Mouse (Mus musculus): ENCODE results near the gene Card6. TPM values are rescaled to one million over a fixed set of nuclear protein-coding genes. Genes with fewer than 3 reads are reported as not detected.

Card6 gene
- total RNA-seq, 2 experiments from 2014 or later, result 6.6 to 6.7 TPM

DNA sequence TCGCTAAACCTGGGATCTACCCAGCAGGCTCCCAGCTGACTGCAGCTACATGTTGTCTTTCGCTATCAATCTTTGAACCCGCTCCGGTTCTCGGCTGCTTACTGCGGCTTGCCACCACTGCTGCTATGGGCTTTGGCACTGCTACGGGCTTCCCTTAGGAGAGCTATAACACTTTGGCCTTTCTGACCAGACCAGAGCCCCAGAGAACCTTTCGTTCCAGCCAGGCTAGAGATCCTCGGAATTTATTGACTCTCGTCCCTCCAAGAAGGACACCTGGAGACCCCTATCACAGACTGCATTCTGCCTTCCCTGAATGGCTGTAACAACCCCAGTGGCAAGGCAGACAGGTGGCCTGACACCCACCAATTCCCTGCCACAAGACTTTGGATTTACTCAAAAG lies 18.2 kb downstream of the Card6 start:
- DNase-seq (ENCODE audit: low spot score in 2 of 2), result no peak

- DNase-seq (ENCODE audit: low spot score in 2 of 2), result no peak
Measured at GRCm38 (mm10) chr15:5088850-5089608, 19.3 kb downstream of the Card6 start.

- DNase-seq (ENCODE audit: low spot score in 2 of 2), result no peak
Measured at GRCm38 (mm10) chr15:5086162-5086561, 22.2 kb downstream of the Card6 start.

GRCm38 (mm10) chr15:5081235-5081634 lies 27.1 kb downstream of the Card6 start:
- no peak for DNase-seq (ENCODE audit: low spot score in 2 of 2)

- DNase-seq (ENCODE audit: low spot score in 2 of 2), result no peak
Measured at GRCm38 (mm10) chr15:5068801-5069518, 39.4 kb downstream of the Card6 start.

- DNase-seq (ENCODE audit: low spot score in 2 of 2), result no peak
Measured at GRCm38 (mm10) chr15:5063635-5064034, 44.7 kb downstream of the Card6 start, which contains the start of gene C7. Gene C7, minus strand, starts transcription at chr15:5063740.

Other genes with a start within 250 kb of the Card6 start
- gene Mroh2b, start 209.8 kb downstream of the Card6 start, total RNA-seq (2021), result not detected
- 10 to 100 TPM; 15.3 to 42.7 TPM for gene C7, start 44.8 kb downstream of the Card6 start, total RNA-seq (2021)
- gene Rpl37, start 8.1 kb upstream of the Card6 start, total RNA-seq (2021), result 100 to 1,000 TPM; 365 to 475 TPM
- 10 to 100 TPM; 31.8 to 36.3 TPM for gene Prkaa1, start 35.3 kb upstream of the Card6 start, total RNA-seq (2021)
- 10 to 100 TPM; 37.4 to 51.1 TPM for gene Ttc33, start 77.0 kb upstream of the Card6 start, total RNA-seq (2021)
- gene Ptger4, start 135.6 kb upstream of the Card6 start, total RNA-seq (2021), result 1 to 10 TPM; 1.1 to 1.3 TPM